Mouse (Mus musculus): ENCODE data around the gene Arsg.

Arsg gene

DNA sequence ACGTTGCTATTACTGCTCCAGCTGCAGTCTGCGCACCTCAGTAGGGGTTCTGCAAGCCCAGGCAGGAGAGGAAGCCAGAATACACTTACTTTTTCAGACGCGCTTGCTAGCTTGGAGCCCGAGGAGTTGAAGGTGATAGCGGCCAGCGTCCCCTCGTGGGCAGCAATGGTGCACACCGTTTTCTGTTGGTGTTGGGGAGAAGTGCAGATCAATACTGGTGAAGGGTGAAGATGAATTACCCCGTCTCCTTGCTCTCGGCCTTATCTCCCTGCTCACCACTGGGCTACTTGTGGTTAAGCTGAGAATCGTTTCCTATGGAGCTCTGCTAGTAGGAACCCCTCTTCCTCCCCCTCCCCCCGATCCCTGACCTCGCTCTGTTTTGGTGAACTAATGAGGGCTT lies 110.8 kb downstream of the Arsg start:
- no peak for DNase-seq (ENCODE audit: low read depth, low spot score)

GRCm38 (mm10) chr11:109584843-109585713 lies 111.9 kb downstream of the Arsg start:
- DNase-seq (ENCODE audit: low read depth, low spot score) = peak; percentile 69

DNA sequence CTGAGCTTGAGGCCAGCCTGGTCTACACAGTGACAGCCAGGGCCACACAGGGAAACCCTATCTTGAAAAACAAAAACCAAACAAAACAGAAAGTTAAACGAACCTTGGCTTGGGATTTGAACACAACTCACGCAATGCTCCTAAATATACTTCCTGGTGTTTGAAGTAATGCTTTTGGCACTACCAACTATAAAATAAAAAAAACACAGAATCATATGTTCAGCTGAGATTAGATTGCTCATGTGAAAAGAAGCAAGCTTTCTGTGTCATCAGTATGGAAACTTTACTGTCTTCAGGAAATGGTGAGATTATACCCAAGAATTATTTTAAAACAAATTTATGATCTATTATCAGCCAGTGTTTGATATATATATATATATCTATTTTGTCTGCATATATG lies 113.2 kb downstream of the Arsg start:
- DNase-seq (ENCODE audit: low read depth, low spot score) = no peak

DNA sequence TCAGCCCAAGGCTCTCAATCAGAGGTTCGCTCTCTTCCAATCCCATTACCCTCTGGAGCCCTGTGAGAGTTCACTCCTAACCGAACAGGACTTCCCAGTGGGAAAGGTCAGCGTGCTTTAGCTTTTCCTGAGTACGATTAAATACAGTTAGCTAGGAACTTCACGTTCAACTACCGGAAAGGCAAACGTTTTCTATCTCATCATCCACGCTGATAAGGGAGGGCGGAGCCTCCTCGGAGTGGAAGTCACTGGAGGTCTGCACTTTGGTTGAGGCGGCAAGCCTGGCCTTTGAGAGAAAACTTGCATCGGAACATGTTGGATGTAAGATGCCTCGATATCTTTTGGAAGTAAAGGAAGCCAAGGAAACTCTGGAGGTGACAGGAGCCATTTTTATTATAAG lies 113.8 kb downstream of the Arsg start:
- no peak for DNase-seq (ENCODE audit: low read depth, low spot score)

DNA sequence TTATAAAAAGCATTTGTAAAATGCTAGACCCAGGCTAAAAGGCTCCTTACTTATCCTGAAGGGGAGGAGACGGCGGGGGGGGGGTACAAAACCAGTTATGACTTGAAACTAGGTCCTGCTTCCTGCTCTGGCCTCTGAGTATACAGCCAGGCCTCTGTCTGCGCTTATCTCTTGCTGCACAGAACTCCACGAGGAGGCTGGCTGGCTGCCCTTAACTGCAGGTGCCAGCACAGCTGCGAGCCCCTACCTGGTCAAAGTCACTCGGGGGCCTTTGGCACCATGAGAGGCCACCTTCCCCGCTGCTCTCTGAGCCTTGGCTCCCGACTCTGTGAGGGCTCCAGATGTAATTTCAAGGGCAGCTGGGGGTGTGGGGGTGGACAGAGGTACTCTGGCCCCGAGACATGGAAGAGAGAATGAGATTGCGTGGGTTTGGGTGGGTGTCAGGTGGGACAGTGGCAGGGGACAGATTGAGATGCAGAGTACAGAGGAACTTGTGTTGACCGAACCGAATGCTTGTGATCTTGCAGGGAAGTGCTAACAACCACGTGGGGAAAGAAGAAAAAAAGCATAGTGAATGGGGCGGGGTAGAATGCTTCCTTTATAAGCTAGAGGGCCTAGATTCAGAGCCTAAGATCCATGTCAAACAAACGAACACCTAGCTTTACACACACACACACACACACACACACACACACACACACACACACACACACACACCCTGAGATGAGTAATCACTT lies 114.6 kb downstream of the Arsg start:
- DNase-seq (ENCODE audit: low read depth, low spot score) = no peak

DNA sequence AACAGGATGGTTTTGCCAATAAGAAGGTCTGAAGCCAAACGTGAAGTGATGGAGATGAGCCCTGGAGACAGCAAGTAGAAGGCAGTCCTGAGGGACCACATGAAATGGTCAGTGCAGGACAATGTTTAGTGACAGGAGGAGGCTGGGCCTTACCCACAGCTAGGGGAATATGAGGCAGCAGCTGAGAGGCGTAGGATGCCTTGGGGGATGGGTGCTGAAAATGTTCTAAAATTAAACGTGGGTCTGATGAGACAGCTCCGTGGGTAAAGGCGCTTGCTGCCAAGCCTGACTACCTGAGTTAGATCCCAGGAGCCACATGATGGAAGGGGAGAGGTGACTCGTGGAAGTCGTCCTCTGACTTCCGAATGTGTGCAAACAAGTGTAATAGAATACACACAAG lies 116.8 kb downstream of the Arsg start:
- DNase-seq (ENCODE audit: low read depth, low spot score) = no peak

DNA sequence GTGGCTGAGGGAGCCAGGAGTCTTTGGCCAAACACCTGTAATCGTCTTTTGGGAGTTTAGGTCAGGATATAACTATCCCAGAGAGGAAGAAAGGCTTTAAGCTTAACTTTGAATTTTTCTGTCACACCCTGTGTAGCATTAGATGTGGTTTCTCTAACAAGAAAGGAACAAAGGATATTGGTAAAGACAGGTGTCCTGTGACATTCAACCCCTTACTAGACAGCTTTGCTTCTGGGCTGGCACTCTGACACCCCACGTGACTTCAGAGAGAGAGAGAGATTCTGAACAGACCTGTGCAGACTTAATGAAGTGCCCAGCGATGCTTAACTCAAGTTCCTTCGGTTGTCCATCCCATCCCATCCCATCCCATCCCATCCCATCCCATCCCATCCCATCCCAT lies 118.3 kb downstream of the Arsg start:
- DNase-seq (ENCODE audit: low read depth, low spot score) = no peak

- DNase-seq (ENCODE audit: low read depth, low spot score) = no peak
These were observed 120.2 kb downstream of the Arsg start for GRCm38 (mm10) chr11:109593200-109593981.

DNA sequence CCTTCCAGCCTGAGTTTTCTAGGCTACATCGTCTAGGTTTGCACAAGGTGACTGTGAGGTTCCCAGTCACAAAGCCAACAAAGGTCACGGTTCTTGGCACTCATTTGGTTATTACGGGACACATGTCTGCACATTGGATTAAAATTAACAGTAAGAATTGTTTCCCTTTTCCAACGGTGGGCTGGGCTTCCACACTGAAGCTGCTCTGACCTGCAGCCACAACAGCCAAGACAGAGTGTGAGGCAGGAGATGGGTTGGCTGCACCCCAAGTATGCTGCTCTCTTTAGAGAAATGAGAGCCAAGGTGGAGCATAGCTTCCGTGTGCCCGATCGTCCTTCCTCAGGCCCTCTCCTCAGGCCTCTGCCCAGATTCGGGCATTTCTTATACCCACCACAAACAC lies 121.6 kb downstream of the Arsg start:
- DNase-seq (ENCODE audit: low read depth, low spot score) = no peak

- DNase-seq (ENCODE audit: low read depth, low spot score) = no peak
These were observed 125.8 kb downstream of the Arsg start for GRCm38 (mm10) chr11:109598778-109599570.

DNA sequence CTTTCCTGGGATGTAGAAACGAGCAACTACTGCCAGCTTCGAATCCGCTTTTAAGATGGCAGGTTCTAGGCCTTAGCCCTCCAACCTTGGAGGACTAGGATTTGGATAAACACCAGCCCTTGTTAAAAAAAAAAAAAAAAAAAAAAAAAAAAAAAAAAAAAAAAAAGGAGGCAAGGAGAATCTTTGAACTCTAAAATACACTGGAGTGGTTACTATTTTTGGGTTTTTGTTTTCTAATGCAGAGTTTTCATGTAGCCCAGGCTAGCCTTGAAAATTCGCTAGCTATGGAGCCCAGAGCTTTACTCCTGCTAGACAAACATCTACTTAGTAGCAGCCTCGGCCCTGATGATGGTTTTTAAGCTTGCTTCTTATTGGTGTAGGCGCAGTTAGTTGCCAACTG lies 134.4 kb downstream of the Arsg start:
- DNase-seq (ENCODE audit: low read depth, low spot score) = no peak

DNA sequence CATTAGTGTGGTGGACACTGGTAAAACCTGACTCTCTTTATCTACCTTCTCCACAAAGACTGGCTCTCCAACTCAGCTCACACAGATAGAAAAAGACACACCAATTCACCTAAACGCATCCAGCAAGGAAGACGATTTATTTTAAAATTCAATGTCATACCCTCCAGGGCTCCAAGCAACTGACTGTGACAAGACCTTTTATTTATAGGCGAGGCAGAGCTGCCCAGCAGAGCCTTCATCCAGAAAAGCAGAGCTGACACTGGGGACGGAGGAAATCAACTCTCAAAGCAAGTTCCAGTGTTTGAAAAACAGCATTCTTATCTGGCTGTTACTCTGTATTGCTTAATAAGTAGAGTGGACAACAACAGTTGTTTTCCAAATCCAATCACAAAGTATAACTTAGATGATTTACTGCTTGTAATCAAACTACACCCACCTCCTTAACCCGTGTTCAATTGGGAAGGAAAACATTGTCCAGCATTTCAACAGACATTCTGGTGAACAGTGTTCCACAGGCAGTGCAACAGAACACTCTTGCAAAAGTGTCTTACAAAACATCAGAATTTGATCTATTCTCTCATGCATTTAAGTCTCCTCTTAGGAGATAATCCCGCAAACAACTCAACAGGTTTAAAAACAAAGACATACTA lies 135.9 kb downstream of the Arsg start:
- DNase-seq (ENCODE audit: low read depth, low spot score) = no peak

DNA sequence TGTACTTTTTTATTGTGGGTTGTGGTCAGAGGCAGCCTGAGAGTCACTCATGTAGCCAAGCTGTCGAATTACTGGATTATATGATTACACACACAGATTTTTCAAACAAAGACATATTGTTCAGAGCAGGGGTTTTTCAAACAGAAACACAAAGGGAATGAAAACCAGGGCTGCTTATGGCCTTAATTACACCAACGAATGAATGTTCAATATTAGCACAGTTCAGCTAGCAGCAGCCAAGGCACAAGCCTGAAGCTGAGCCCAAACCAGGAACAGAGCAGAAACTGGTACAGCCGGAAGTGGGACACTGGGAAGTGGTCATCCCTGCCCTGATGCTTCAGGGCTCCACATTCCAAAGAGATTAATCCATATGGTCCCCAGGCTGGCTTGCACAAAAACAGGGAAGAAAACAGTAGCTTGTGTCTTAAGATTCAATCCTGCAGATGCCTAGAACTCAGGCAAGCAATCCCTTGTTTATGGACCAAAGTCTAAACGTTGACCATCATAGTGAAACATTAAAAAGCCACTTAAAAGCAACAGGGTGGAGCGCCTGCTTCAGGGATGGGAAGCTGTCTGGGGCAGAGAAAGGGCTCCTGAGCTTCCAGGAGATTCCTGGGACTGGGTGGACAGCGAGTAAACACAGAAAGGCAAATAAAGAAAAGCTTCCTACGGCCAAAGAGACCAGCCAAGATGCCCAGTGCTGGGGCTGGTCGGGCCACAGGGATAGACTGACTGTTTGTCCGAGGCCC lies 137.0 kb downstream of the Arsg start:
- no peak for DNase-seq (ENCODE audit: low read depth, low spot score)

DNA sequence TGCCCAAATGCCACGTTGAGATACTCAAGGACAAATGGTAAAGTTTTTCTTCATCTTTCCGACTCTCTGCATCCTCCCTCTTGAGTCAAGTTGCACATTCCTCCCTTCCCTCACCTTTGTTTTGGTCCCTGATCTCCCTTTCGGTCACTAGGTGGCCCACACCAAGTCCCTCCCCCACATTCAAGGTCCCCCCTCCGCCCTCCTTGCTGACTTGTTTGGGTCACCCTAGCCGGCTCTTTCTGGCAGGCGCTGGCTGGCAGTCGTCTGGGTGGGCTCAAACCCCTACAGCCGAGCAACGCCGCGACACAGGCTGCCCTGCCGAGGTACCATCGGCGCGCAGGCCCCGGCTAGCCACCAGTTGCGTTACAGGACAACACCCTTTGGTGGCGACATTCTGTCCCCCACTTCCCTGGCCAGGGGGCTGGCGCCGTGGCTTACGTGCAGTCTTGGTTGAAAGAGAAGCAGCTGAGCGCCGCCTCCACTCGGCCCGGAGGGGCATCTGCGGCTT lies 137.7 kb downstream of the Arsg start:
- DNase-seq (ENCODE audit: low read depth, low spot score) = peak; percentile 46

GRCm38 (mm10) chr11:109611303-109612149 lies 138.4 kb downstream of the Arsg start, which contains the start of gene Wipi1:
TSS of gene Wipi1 (minus strand) at chr11:109611967.
- peak; percentile 95 for DNase-seq (ENCODE audit: low read depth, low spot score)

- no peak for DNase-seq (ENCODE audit: low read depth, low spot score)
These were observed 139.8 kb downstream of the Arsg start for GRCm38 (mm10) chr11:109612871-109613529.

DNA sequence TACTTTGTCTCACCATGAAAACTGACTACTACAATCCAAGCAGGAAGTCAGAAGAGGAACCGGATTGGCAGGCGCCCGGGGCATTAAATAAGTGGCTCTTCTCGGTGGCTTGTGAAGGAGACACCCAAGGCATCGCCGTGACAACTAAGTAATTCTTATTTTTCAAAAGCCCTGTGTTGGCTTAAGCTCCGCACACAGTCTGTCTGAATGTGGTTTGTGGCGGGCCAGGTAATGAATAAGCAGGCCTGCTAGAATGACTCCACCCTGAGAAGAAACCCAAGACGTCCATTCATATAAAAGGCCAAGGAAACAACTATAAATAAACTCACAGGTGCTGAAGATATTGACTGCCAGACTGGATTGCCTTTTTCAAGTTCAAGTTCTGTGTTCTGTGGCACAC lies 142.1 kb downstream of the Arsg start:
- DNase-seq (ENCODE audit: low read depth, low spot score) = no peak

DNA sequence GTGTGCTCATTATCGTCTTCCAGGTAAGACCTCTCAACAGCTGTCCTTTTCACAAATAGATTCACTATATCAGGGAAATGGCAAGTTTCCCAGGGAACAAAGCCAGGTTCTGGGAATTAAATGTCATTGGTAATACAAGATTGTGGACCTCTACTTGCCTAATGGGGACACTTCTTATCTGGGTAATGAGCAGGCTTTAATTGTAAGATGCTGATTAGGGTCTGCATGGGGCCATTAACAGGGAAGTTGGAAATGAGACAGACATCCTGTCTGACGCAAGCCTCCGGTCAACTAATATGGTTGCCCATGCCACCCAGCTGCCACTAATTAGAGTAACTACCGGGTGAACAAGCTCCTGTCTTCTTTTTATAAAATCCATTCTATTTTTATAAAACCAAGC lies 143.2 kb downstream of the Arsg start:
- no peak for DNase-seq (ENCODE audit: low read depth, low spot score)
